Mouse (Mus musculus) intestine, embryonic 14.5 days (tissue): ENCODE measurements around the gene Coa6. TPM values are rescaled to one million over a fixed set of nuclear protein-coding genes. Genes with fewer than 3 reads are reported as not detected.
"Not testable (repeated sequence)": the region's sequence is repeated elsewhere in the genome, so short reads cannot be mapped to it uniquely, and the experiment has no call there.

Experiments
- ATAC-seq: fragments of 200-750 bp; cut with Nextera tagmentation; replicated peaks from 2 replicates; pipeline ENCODE4 v1.8.0; 2017; ENCODE audit warnings: low read depth, moderate number of reproducible peaks, moderate TSS enrichment, moderate library complexity; ENCODE audit not compliant: low FRiP score, low TSS enrichment
- DNase-seq: peaks from one replicate; pipeline ENCODE4 v3.0.0-alpha.2; 2018; ENCODE audit warnings: low spot score
- H3K27ac ChIP-seq: fragments of 300-500 bp; sonication (generic); 2 replicates; pipeline ENCODE4 v1.5.1; 2014; ENCODE audit warnings: low read depth, mild to moderate bottlenecking, control low read depth
- H3K27me3 ChIP-seq: fragments of 300-500 bp; sonication (generic); replicated peaks from 2 replicates; pipeline ENCODE4 v1.6.1; 2014; ENCODE audit warnings: low read length, control low read depth; ENCODE audit not compliant: control insufficient read depth, insufficient read depth
- H3K36me3 ChIP-seq: fragments of 300-500 bp; sonication (generic); 2 replicates; pipeline ENCODE4 v1.6.1; 2014; ENCODE audit warnings: low read length, control low read depth; ENCODE audit not compliant: control insufficient read depth, insufficient read depth
- H3K4me1 ChIP-seq: fragments of 300-500 bp; sonication (generic); replicated peaks from 2 replicates; pipeline ENCODE4 v1.6.1; 2014; ENCODE audit warnings: low read length, control low read depth, mixed read lengths; ENCODE audit not compliant: control insufficient read depth, insufficient read depth
- H3K4me2 ChIP-seq: fragments of 300-500 bp; sonication (generic); 2 replicates; pipeline ENCODE4 v1.6.1; 2014; ENCODE audit warnings: low read length
- H3K4me3 ChIP-seq: fragments of 300-500 bp; sonication (generic); 2 replicates; pipeline ENCODE4 v1.5.1; 2014; ENCODE audit warnings: low read depth, low read length, control low read depth, mixed read lengths
- H3K9ac ChIP-seq: fragments of 300-500 bp; sonication (generic); 2 replicates; pipeline ENCODE4 v1.6.1; 2014; ENCODE audit warnings: mild to moderate bottlenecking, low read length
- H3K9me3 ChIP-seq: fragments of 300-500 bp; sonication (generic); 2 replicates; pipeline ENCODE4 v1.6.1; 2016; ENCODE audit warnings: low read length, control low read depth; ENCODE audit not compliant: control insufficient read depth
- WGBS: fragments of 180-500 bp; shearing (Covaris S2); extraction: QIAGEN DNeasy Blood & Tissue Kit; methylation state at CpG from one replicate; pipeline ENCODE4 v1.1.7; 2014; 5-methylcytosine and 5-hydroxymethylcytosine counted together
- polyA plus RNA-seq: library from polyadenylated mRNA; unstranded; fragments of >200 nt; fragmentation: Nextera tagmentation; extraction: Ambion mirVana; gene quantifications from 2 replicates; pipeline ENCODE4 v1.2.1, GENCODE M21; 2014

Coa6 gene
- polyA plus RNA-seq, 1 experiment from 2014 or later = 66.2 TPM

DNA sequence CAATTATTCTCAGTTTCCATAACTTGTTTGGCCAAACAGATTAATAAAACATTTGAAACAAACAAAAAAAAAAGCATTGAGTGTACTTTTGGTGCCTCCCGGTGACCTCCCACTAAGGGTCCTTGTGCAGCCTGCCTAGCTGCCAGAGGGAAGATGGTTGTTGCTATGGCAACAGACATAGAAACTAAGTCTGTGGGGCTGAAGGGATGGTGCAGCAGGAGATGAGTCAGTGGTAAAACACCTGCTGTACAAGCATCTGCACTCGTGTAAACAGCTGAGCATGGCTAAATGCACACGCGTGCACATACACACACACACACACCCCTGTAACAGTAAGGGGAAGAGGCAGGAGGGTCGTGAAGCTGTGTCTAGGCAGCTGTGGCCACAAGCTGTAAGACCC lies 26.4 kb upstream of the Coa6 start:
- WGBS = 76% methylated on average over 5 of the region's 5 CpGs
- Histone ChIP-seq H3K4me2 (no peak overlapping the region), H3K27me3 (no peaks in the 10 kb centered on the region), H3K36me3 (no peaks in the 10 kb centered on the region), H3K4me1 (no peaks in the 10 kb centered on the region), H3K4me3 (no peak overlapping the region), H3K9me3 (no peaks in the 10 kb centered on the region), H3K27ac (no peak overlapping the region), H3K9ac (no peak overlapping the region)
- DNase-seq (no peak), ATAC-seq (no peak)

DNA sequence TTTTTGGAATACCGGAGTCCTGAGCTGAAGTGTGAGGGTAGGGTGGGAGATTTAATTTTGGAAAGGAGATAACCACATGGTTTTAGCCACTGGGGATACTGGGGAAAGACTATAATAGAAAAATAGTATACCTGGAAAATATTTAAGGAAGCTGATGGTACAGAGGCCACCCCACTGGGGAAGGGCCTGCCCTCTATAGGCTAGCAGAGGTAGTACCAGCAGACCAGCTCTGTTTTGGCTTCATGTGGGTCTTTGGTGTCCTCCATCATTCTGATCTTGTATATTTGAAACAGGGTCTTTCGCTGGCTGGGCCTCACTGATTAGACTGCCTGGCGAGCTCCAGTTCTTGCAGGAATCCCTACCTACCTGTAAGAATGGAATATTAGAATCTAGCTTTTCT lies 24.0 kb upstream of the Coa6 start:
- H3K27ac ChIP-seq = no peak overlapping the region
- no peaks in the 10 kb centered on the region for H3K36me3 ChIP-seq
- WGBS = 75% methylated on average over 3 of the region's 3 CpGs
- no peak overlapping the region for H3K9ac ChIP-seq
- H3K4me1 ChIP-seq = no peaks in the 10 kb centered on the region
- H3K27me3 ChIP-seq = no peaks in the 10 kb centered on the region
- no peak for ATAC-seq
- no peak for DNase-seq
- no peak overlapping the region for H3K4me2 ChIP-seq
- H3K9me3 ChIP-seq = no peaks in the 10 kb centered on the region
- no peak overlapping the region for H3K4me3 ChIP-seq

DNA sequence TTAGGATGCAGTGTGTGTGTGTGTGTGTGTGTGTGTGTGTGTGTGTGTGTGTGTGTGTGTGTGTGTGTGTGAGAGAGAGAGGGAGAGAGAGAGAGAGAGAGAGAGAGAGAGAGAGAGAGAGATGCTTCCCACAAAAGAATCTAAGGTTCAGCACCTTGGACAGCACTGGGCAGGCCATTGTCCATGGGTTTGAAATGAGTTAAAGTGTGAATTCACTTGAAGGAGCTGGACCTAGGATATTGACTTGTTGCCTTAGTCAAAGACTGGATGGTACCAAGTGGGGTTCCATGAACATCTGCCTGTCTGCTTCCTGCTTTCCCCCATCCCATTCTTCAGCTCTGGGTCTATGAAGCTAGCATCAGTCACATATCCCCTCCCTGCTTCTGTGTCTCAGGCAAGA lies 17.8 kb upstream of the Coa6 start:
- peak; percentile 63 for DNase-seq
- not testable (repeated sequence) for H3K36me3 ChIP-seq, H3K4me3 ChIP-seq, H3K9me3 ChIP-seq, H3K27me3 ChIP-seq, H3K9ac ChIP-seq, H3K4me1 ChIP-seq, ATAC-seq, H3K4me2 ChIP-seq, H3K27ac ChIP-seq

DNA sequence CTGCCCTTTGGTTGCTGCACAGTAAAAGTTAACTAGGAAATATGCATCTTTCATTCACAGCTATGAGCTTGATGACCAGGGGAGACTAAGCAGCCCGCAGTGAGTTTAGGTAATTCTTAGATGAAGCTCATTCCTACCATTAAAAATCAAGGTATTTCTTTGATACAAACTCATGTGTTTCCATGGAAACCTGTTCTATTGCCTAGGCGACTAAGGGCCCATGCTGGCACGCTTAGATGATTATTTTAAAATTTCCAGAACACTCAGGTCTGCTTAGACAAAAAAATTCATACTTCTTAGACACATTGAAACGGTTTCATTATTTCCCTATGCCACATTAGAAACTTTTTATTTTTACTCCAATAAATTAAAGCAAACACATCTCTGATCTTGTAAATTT lies 17.3 kb upstream of the Coa6 start:
- no peak overlapping the region for H3K27ac ChIP-seq
- no peak overlapping the region for H3K4me3 ChIP-seq
- no peak overlapping the region for H3K4me2 ChIP-seq
- no peak for DNase-seq
- no peak overlapping the region for H3K9ac ChIP-seq
- 70% methylated on average over 4 of the region's 4 CpGs for WGBS
- H3K4me1 ChIP-seq = no peaks in the 10 kb centered on the region
- H3K27me3 ChIP-seq = no peaks in the 10 kb centered on the region
- no peaks in the 10 kb centered on the region for H3K9me3 ChIP-seq
- H3K36me3 ChIP-seq = no peaks in the 10 kb centered on the region
- no peak for ATAC-seq

DNA sequence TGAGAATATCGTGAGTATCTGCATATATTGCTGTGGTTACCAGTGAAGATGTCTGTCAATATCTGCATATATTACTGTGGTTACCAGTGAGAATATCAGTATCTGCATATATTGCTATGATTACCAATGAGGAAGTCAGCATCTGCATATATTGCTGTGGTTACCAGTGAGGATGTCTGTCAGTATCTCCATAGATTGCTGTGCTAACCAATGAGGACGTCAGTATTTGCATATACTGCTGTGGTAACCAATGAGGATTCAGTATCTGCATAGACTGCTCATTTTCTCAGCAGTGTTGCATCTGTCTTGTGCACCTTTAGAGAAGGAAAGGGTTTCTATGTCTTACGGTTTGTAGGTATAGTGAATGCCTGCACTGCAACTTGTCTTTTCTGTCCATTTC lies 1.5 kb upstream of the Coa6 start:
- Histone ChIP-seq H3K4me2 (no peak overlapping the region), H3K27ac (no peak overlapping the region), H3K9me3 (no peaks in the 10 kb centered on the region), H3K4me3 (no peak overlapping the region), H3K9ac (no peak overlapping the region), H3K27me3 (no peaks in the 10 kb centered on the region), H3K36me3 (peaks cover 15% of the 10 kb centered on the region), H3K4me1 (peaks cover 11% of the 10 kb centered on the region)
- DNase-seq (no peak), ATAC-seq (no peak)
- 83% methylated on average over 3 of the region's 3 CpGs for WGBS

DNA sequence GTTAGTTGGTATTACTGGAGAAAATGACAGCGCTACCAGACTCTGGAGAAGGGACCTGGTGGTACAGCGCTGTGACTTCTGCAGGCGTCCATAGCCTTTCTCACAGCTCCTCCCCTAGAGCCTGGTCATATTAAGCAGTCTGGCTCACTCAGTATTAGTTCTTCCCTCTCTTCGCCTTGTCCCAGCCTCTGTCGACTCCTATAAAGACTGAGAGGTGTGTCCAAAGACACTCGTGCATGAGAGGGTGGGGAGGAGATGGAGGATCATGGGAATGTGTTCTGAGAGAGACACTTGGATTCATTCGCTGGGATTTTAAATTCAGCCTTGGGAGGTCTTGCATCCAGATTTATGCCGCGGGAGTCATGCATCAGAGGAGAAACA lies 595 bp downstream of the Coa6 start:
- peaks cover 11% of the 10 kb centered on the region for H3K4me1 ChIP-seq
- peaks cover 36% of the 10 kb centered on the region for H3K36me3 ChIP-seq
- peak overlapping the region; percentile 43 for H3K27ac ChIP-seq
- peak overlapping the region; percentile 95 for H3K4me3 ChIP-seq
- DNase-seq (no peak), ATAC-seq (peak; percentile 65)
- WGBS = 7% methylated on average over 9 of the region's 9 CpGs
- peak overlapping the region; percentile 89 for H3K4me2 ChIP-seq
- no peaks in the 10 kb centered on the region for H3K27me3 ChIP-seq
- H3K9ac ChIP-seq = peak overlapping the region; percentile 76
- no peaks in the 10 kb centered on the region for H3K9me3 ChIP-seq

DNA sequence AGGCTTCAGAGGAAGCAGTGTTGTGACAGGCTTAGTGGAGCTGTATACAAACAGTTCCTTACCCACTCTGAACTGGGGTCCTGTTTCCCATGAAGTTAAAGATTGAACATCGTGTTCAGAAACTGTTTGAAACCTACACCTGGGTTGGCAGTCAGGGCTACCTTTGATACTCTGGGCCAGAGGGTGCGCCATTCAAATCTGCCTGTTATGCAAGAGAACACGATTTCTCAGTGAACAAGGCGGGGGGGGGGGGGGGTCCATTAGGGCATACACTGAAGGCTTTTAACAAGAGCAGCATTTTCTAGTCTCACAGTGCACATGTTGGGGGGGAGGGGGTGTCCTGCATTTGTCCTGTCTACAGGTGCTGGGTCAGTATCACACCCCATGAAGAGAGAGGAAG lies 1.8 kb downstream of the Coa6 start:
- Histone ChIP-seq H3K27ac (no peak overlapping the region), H3K9ac (no peak overlapping the region), H3K4me1 (peaks cover 11% of the 10 kb centered on the region), H3K4me3 (no peak overlapping the region), H3K4me2 (no peak overlapping the region), H3K36me3 (peaks cover 48% of the 10 kb centered on the region), H3K27me3 (no peaks in the 10 kb centered on the region), H3K9me3 (no peaks in the 10 kb centered on the region)
- ATAC-seq = no peak
- no peak for DNase-seq
- 94% methylated on average over 4 of the region's 4 CpGs for WGBS

DNA sequence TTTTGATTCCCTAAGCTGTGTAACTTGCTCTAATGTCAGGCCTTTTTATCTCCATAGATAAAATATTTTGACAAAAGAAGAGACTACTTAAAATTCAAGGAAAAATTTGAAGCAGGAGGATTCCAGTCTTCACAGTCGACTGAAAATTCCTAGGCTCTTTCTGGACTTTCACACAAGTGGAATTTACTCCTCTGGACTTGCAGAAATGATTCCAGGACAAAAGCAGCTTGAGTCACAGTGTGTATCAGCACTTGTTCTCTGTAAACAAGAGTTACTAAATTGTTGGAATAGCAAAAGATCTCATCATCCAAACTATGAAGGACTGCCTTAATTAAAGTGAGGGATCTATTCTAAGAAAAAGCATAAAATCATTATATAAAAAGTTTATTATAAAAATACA lies 2.6 kb downstream of the Coa6 start:
- ATAC-seq (no peak), DNase-seq (no peak)
- Histone ChIP-seq H3K4me2 (no peak overlapping the region), H3K9ac (no peak overlapping the region), H3K4me3 (no peak overlapping the region), H3K36me3 (peaks cover 55% of the 10 kb centered on the region), H3K4me1 (peaks cover 11% of the 10 kb centered on the region), H3K9me3 (no peaks in the 10 kb centered on the region), H3K27me3 (no peaks in the 10 kb centered on the region), H3K27ac (no peak overlapping the region)
- 77% methylated on average over 1 of the region's 1 CpGs for whole genome bisulfite sequencing

DNA sequence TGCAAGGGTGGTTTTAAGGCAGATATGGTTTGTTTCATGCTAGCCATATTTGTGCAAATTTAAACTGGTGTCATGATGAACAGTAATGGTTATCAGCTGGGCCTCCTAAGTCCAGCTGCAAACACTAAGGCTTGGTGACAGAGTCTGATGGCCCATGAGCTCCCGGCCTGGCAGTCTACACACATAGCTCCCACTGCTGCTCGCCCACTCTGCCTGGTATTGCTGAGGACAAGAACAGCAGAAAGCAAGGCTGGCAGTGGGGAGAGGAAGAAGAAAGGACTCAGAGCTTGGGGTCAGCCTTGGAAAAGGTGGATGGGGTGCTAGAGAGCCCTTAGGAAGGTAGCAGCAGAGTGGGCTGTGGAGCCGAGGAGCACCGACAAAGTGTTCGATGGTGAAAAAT lies 7.3 kb downstream of the Coa6 start:
- H3K36me3 ChIP-seq = peaks cover 83% of the 10 kb centered on the region

More for the DNA sequence above, 7.3 kb downstream of the Coa6 start:
- 97% methylated on average over 5 of the region's 5 CpGs for WGBS
- Histone ChIP-seq H3K4me2 (no peak overlapping the region), H3K4me3 (no peak overlapping the region), H3K27ac (no peak overlapping the region), H3K9me3 (no peaks in the 10 kb centered on the region), H3K4me1 (no peaks in the 10 kb centered on the region), H3K27me3 (no peaks in the 10 kb centered on the region), H3K9ac (no peak overlapping the region)
- DNase-seq (no peak), ATAC-seq (no peak)
